Mouse (Mus musculus) midbrain, embryonic 13.5 days (tissue): ENCODE results near the gene Evl. TPM values are rescaled to one million over a fixed set of nuclear protein-coding genes. Genes with fewer than 3 reads are reported as not detected.

Experiments used
- ATAC-seq: fragments of 200-750 bp; cut with Nextera tagmentation; 2 replicates; pipeline ENCODE4 v1.8.0; 2017; ENCODE audit warnings: mild to moderate bottlenecking, moderate TSS enrichment, moderate library complexity
- H3K27ac ChIP-seq: fragments of 300-500 bp; sonication (generic); 2 replicates; pipeline ENCODE4 v1.5.1; 2015; ENCODE audit warnings: inconsistent platforms, mild to moderate bottlenecking, moderate library complexity
- H3K27me3 ChIP-seq: fragments of 300-500 bp; sonication (generic); 2 replicates; pipeline ENCODE4 v1.6.1; 2015; ENCODE audit warnings: mild to moderate bottlenecking, inconsistent platforms
- H3K36me3 ChIP-seq: fragments of 300-500 bp; sonication (generic); 2 replicates; pipeline ENCODE4 v1.6.1; 2015; ENCODE audit warnings: mild to moderate bottlenecking, inconsistent platforms
- H3K4me1 ChIP-seq: fragments of 300-500 bp; sonication (generic); replicated peaks from 2 replicates; pipeline ENCODE4 v1.6.1; 2015; ENCODE audit warnings: inconsistent platforms
- H3K4me2 ChIP-seq: fragments of 300-500 bp; sonication (generic); replicated peaks from 2 replicates; pipeline ENCODE4 v1.6.1; 2015; ENCODE audit warnings: moderate library complexity, mild to moderate bottlenecking, inconsistent platforms
- H3K4me3 ChIP-seq: fragments of 300-500 bp; sonication (generic); replicated peaks from 2 replicates; pipeline ENCODE4 v1.5.1; 2015; ENCODE audit warnings: mild to moderate bottlenecking, inconsistent platforms
- H3K9ac ChIP-seq: fragments of 300-500 bp; sonication (generic); replicated peaks from 2 replicates; pipeline ENCODE4 v1.6.1; 2015; ENCODE audit warnings: mild to moderate bottlenecking, inconsistent platforms
- H3K9me3 ChIP-seq: fragments of 300-500 bp; sonication (generic); 2 replicates; pipeline ENCODE4 v1.6.1; 2016; ENCODE audit warnings: mild to moderate bottlenecking, inconsistent platforms
- WGBS: fragments of 180-500 bp; shearing (Covaris S2); methylation state at CpG from one replicate; pipeline ENCODE4 v1.1.7; 2015; 5-methylcytosine and 5-hydroxymethylcytosine counted together
- polyA plus RNA-seq: library from polyadenylated mRNA; unstranded; fragments of >200 nt; fragmentation: Nextera tagmentation; extraction: Ambion mirVana; gene quantifications from 2 replicates; pipeline ENCODE4 v1.2.1, GENCODE M21; 2015

The Evl gene
- polyA plus RNA-seq, 1 experiment from 2014 or later = 204 TPM

GRCm38 (mm10) chr12:108657350-108657749 lies 102.8 kb downstream of the Evl start:
- H3K4me2 ChIP-seq = no peak overlapping the region
- no peaks in the 10 kb centered on the region for H3K27me3 ChIP-seq
- H3K9me3 ChIP-seq = no peaks in the 10 kb centered on the region
- peaks cover 73% of the 10 kb centered on the region for H3K36me3 ChIP-seq
- ATAC-seq = no peak
- 0 out of 2 replicates have a peak, but pooled peaks cover 2% of the 10 kb centered on the region for H3K4me1 ChIP-seq
- 88% methylated on average over 1 of the region's 1 CpGs for WGBS
- H3K9ac ChIP-seq = no peak overlapping the region
- no peak overlapping the region for H3K4me3 ChIP-seq
- H3K27ac ChIP-seq = no peak overlapping the region

- Histone ChIP-seq H3K27ac (peak overlapping the region; percentile 59), H3K9me3 (no peaks in the 10 kb centered on the region), H3K4me3 (no peak overlapping the region), H3K27me3 (no peaks in the 10 kb centered on the region), H3K36me3 (peaks cover 47% of the 10 kb centered on the region), H3K4me1 (peaks cover 13% of the 10 kb centered on the region), H3K4me2 (no peak overlapping the region), H3K9ac (no peak overlapping the region)
- ATAC-seq = no peak
- WGBS = 77% methylated on average over 8 of the region's 8 CpGs
These were observed 114.2 kb downstream of the Evl start for GRCm38 (mm10) chr12:108668606-108669235.

- no peak overlapping the region for H3K9ac ChIP-seq
- H3K9me3 ChIP-seq = no peaks in the 10 kb centered on the region
- no peaks in the 10 kb centered on the region for H3K27me3 ChIP-seq
- H3K4me3 ChIP-seq = no peak overlapping the region
- peaks cover 61% of the 10 kb centered on the region for H3K36me3 ChIP-seq
- ATAC-seq = no peak
- H3K27ac ChIP-seq = no peak overlapping the region
- no peak overlapping the region for H3K4me2 ChIP-seq
- H3K4me1 ChIP-seq = peaks cover 9% of the 10 kb centered on the region
- 100% methylated on average over 2 of the region's 2 CpGs for WGBS
These were observed 117.0 kb downstream of the Evl start for GRCm38 (mm10) chr12:108671541-108671940.

- Histone ChIP-seq H3K4me1 (peaks cover 7% of the 10 kb centered on the region; the same call in 1 of the 2 replicates), H3K9me3 (no peaks in the 10 kb centered on the region), H3K9ac (no peak overlapping the region), H3K4me2 (no peak overlapping the region), H3K27ac (no peak overlapping the region), H3K4me3 (no peak overlapping the region), H3K36me3 (peaks cover 67% of the 10 kb centered on the region), H3K27me3 (no peaks in the 10 kb centered on the region)
- ATAC-seq = no peak
- 89% methylated on average over 4 of the region's 4 CpGs for WGBS
These were observed 118.4 kb downstream of the Evl start for GRCm38 (mm10) chr12:108672908-108673307.

- H3K4me2 ChIP-seq = no peak overlapping the region
- H3K9ac ChIP-seq = no peak overlapping the region
- 78% methylated on average over 3 of the region's 3 CpGs for WGBS
- ATAC-seq = no peak
- H3K27me3 ChIP-seq = no peaks in the 10 kb centered on the region
- peaks cover 70% of the 10 kb centered on the region for H3K36me3 ChIP-seq
- no peaks in the 10 kb centered on the region for H3K9me3 ChIP-seq
- H3K4me1 ChIP-seq = peaks cover 4% of the 10 kb centered on the region; the same call in 1 of the 2 replicates
- no peak overlapping the region for H3K4me3 ChIP-seq
- H3K27ac ChIP-seq = no peak overlapping the region
These were observed 119.0 kb downstream of the Evl start for GRCm38 (mm10) chr12:108673546-108673945.

- Histone ChIP-seq H3K4me1 (no peaks in the 10 kb centered on the region), H3K27me3 (no peaks in the 10 kb centered on the region), H3K36me3 (peaks cover 78% of the 10 kb centered on the region), H3K4me2 (no peak overlapping the region), H3K4me3 (no peak overlapping the region), H3K9ac (no peak overlapping the region), H3K9me3 (no peaks in the 10 kb centered on the region), H3K27ac (no peak overlapping the region)
- WGBS = 91% methylated on average over 4 of the region's 4 CpGs
- no peak for ATAC-seq
These were observed 120.0 kb downstream of the Evl start for GRCm38 (mm10) chr12:108674502-108674901.

DNA sequence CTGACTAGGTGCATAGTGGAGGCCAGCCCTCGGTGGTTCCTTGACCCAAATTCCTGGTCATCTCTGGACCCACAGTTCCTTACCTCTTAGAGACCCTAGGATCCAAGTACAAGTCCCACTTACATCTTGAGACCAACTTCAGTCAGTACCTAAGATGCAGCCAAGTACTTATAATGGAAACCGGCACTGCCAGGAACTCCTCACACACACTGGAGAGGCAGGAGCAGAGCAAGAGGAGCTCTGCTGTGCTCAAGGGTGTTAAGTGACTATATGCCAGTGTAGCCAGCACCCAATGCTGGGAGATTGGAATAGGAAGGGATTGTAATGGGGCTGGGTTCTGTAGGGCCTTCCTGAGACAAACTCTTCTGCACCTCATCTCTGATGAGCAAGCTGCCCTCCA lies 120.4 kb downstream of the Evl start:
- H3K36me3 ChIP-seq = peaks cover 78% of the 10 kb centered on the region
- H3K9ac ChIP-seq = no peak overlapping the region
- H3K4me1 ChIP-seq = no peaks in the 10 kb centered on the region
- 97% methylated on average over 2 of the region's 2 CpGs for WGBS
- no peaks in the 10 kb centered on the region for H3K9me3 ChIP-seq
- no peak for ATAC-seq
- no peak overlapping the region for H3K4me3 ChIP-seq
- H3K27ac ChIP-seq = no peak overlapping the region
- no peaks in the 10 kb centered on the region for H3K27me3 ChIP-seq
- H3K4me2 ChIP-seq = no peak overlapping the region

- Histone ChIP-seq H3K4me2 (no peak overlapping the region), H3K4me1 (no peaks in the 10 kb centered on the region), H3K36me3 (peaks cover 78% of the 10 kb centered on the region), H3K27me3 (no peaks in the 10 kb centered on the region), H3K9ac (no peak overlapping the region), H3K9me3 (no peaks in the 10 kb centered on the region), H3K4me3 (no peak overlapping the region), H3K27ac (no peak overlapping the region)
- 87% methylated on average over 8 of the region's 8 CpGs for WGBS
- no peak for ATAC-seq
These were observed 121.3 kb downstream of the Evl start for GRCm38 (mm10) chr12:108675614-108676401.

GRCm38 (mm10) chr12:108677116-108677515 lies 122.6 kb downstream of the Evl start:
- no peak for ATAC-seq
- Histone ChIP-seq H3K9me3 (no peaks in the 10 kb centered on the region), H3K4me1 (no peaks in the 10 kb centered on the region), H3K4me2 (no peak overlapping the region), H3K27ac (no peak overlapping the region), H3K4me3 (no peak overlapping the region), H3K9ac (no peak overlapping the region), H3K36me3 (peaks cover 83% of the 10 kb centered on the region), H3K27me3 (no peaks in the 10 kb centered on the region)
- 94% methylated on average over 5 of the region's 5 CpGs for WGBS

DNA sequence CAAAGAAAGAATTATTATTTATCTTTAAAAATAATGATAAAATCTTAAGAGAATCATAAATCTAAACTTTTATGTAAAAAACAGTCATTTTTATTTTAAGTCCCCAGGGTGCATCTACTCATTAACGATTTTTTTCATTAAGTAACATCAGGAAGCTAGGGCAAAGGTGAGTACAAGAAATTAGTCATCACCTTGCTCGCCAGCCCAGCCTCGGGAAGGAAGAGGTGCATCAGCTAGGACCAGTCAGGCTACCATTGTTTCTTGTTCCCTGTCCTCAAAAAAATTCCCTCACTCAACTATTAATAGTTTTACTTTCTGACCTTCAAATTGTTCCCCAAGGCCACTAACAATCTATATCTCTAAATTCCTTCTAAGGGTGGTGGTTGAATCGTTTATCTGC lies 123.8 kb downstream of the Evl start:
- Histone ChIP-seq H3K27me3 (no peaks in the 10 kb centered on the region), H3K4me3 (no peak overlapping the region), H3K4me1 (no peaks in the 10 kb centered on the region), H3K4me2 (no peak overlapping the region), H3K36me3 (peaks cover 88% of the 10 kb centered on the region), H3K9ac (no peak overlapping the region), H3K9me3 (no peaks in the 10 kb centered on the region), H3K27ac (no peak overlapping the region)
- 94% methylated on average over 4 of the region's 4 CpGs for WGBS
- no peak for ATAC-seq

GRCm38 (mm10) chr12:108680861-108681260 lies 126.3 kb downstream of the Evl start:
- no peak overlapping the region for H3K27ac ChIP-seq
- H3K27me3 ChIP-seq = no peaks in the 10 kb centered on the region
- H3K4me1 ChIP-seq = no peaks in the 10 kb centered on the region
- H3K9ac ChIP-seq = no peak overlapping the region
- 92% methylated on average over 8 of the region's 8 CpGs for WGBS
- peaks cover 90% of the 10 kb centered on the region for H3K36me3 ChIP-seq
- no peak overlapping the region for H3K4me3 ChIP-seq
- no peak for ATAC-seq
- no peak overlapping the region for H3K4me2 ChIP-seq
- H3K9me3 ChIP-seq = no peaks in the 10 kb centered on the region

- no peak for ATAC-seq
- WGBS = 91% methylated on average over 13 of the region's 13 CpGs
- no peak overlapping the region for H3K4me2 ChIP-seq
- H3K36me3 ChIP-seq = peaks cover 91% of the 10 kb centered on the region
- H3K4me1 ChIP-seq = no peaks in the 10 kb centered on the region
- H3K4me3 ChIP-seq = no peak overlapping the region
- H3K27me3 ChIP-seq = no peaks in the 10 kb centered on the region
- H3K9me3 ChIP-seq = no peaks in the 10 kb centered on the region
- no peak overlapping the region for H3K9ac ChIP-seq
- no peak overlapping the region for H3K27ac ChIP-seq
These were observed 127.9 kb downstream of the Evl start for GRCm38 (mm10) chr12:108682240-108683023.
